Mouse (Mus musculus): ENCODE data around the gene St8sia1. TPM values are rescaled to one million over a fixed set of nuclear protein-coding genes. Genes with fewer than 3 reads are reported as not detected.

Gene St8sia1
- polyA plus RNA-seq, 1 experiment from 2014 or later, result 2.7 TPM

Other genes with a start within 250 kb of the St8sia1 start
- 97.8 and 110 TPM in 2 replicates for gene Cmas, start 207.8 kb downstream of the St8sia1 start, polyA plus RNA-seq (2014; fragmentation: Nextera tagmentation; extraction: Ambion mirVana)
- not detected in 2 replicates for gene Sult6b2, start 159.9 kb downstream of the St8sia1 start, polyA plus RNA-seq (2014; fragmentation: Nextera tagmentation; extraction: Ambion mirVana)
- 22.4 and 22.5 TPM in 2 replicates for gene C2cd5, start 135.7 kb upstream of the St8sia1 start, polyA plus RNA-seq (2014; fragmentation: Nextera tagmentation; extraction: Ambion mirVana)
- 26.7 and 27.3 TPM in 2 replicates for gene Etnk1, start 202.8 kb upstream of the St8sia1 start, polyA plus RNA-seq (2014; fragmentation: Nextera tagmentation; extraction: Ambion mirVana)